Mouse (Mus musculus) cortical plate, adult 2 months (tissue): ENCODE measurements at regions not wholly inside any gene's neighbourhood (a gene's known extent, or its start where the extent isn't known, plus 50 kb on each side); places are given as distances from the start of the nearest gene placed in this dataset.

ENCODE experiments used
- CTCF ChIP-seq: fragments of 200-500 bp; IDR thresholded peaks from 2 replicates; pipeline ENCODE4 v1.5.1; 2011; ENCODE audit warnings: mild to moderate bottlenecking, control low read depth, low read length; ENCODE audit not compliant: insufficient read depth; ENCODE audit errors: extremely low read depth
- POLR2A ChIP-seq: fragments of 200-500 bp; IDR thresholded peaks from 2 replicates; pipeline ENCODE4 v1.6.1; 2011; ENCODE audit warnings: mild to moderate bottlenecking, low read length, control low read depth; ENCODE audit not compliant: insufficient read depth; ENCODE audit errors: extremely low read depth

GRCm38 (mm10) chr8:10855696-10856095 is 152.6 kb downstream of the Irs2 start:
- TF ChIP-seq POLR2A: no peak
- no peak for TF ChIP-seq CTCF
